Mouse (Mus musculus) brain, embryonic 14.5 days (tissue): Measurements from ENCODE around the gene Map3k14.

Experiments used
- CTCF ChIP-seq: fragments of 200-500 bp; IDR thresholded peaks from 2 replicates; pipeline ENCODE4 v1.5.1; 2012; ENCODE audit warnings: inconsistent platforms, mild to moderate bottlenecking, moderate library complexity, borderline replicate concordance; ENCODE audit not compliant: insufficient read depth, insufficient read length; ENCODE audit errors: extremely low read depth
- POLR2A ChIP-seq: fragments of 200-500 bp; IDR thresholded peaks from 2 replicates; pipeline ENCODE4 v1.6.1; 2012; ENCODE audit warnings: mild to moderate bottlenecking, inconsistent platforms, borderline replicate concordance; ENCODE audit not compliant: poor library complexity, insufficient read depth, insufficient read length, severe bottlenecking; ENCODE audit errors: extremely low read depth

DNA sequence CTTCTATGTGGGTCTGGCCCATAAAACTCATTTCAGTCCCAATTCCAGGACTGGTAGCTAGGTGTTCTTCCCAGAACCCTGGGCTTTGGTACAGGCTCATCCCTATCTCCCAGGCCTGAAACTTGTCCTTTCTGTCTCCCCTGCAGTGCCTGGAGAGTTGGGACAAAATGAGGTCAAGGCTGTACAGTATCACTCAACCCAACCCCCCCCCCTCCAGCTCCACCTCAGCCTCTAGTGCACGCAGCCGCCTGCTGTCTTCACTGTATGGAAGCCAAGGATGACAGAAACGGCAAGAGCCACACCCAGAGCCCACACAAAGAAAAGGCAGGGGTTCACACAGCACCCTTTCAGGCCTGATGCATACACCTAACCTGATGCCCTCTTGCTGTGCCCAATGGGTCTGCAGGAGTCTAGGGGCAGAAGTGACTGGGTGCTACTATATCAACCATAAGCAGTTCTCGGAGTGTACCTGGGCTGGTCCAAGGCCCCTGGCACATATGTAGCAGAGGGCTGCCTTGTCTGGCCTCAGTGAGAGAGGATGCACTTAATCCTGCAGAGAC, 20.5 kb downstream of the Map3k14 start:
- no peak for TF ChIP-seq POLR2A
- no peak for TF ChIP-seq CTCF
